Mouse (Mus musculus) CH12.LX (cell line): Measurements from ENCODE around the gene Gpd1l. TPM values are rescaled to one million over a fixed set of nuclear protein-coding genes. Genes with fewer than 3 reads are reported as not detected.

Experiments used
- DNase-seq: peaks from one replicate; pipeline ENCODE4 v3.0.0-alpha.2; 2013; ENCODE audit errors: extremely low read depth
- H3K27ac ChIP-seq: 2 replicates; pipeline ENCODE4 v1.5.1; 2012; ENCODE audit warnings: low read depth, mild to moderate bottlenecking, control low read depth, moderate library complexity; ENCODE audit not compliant: insufficient read depth
- H3K27me3 ChIP-seq: replicated peaks from 2 replicates; pipeline ENCODE3; 2012; ENCODE audit warnings: inconsistent platforms
- H3K36me3 ChIP-seq, 2 experiments: replicated peaks in 1 of 2; 2 replicates each; pipeline versions ENCODE3 to v1.6.1; 2012; ENCODE audit warnings: inconsistent platforms in 1 of 2, low read length in 1 of 2, mild to moderate bottlenecking in 1 of 2, mixed read lengths in 1 of 2, moderate library complexity in 1 of 2; ENCODE audit not compliant: control insufficient read depth in 1 of 2, insufficient read depth in 1 of 2
- H3K4me1 ChIP-seq, 2 experiments: 2 replicates each; pipeline ENCODE4 v1.6.1; 2012; ENCODE audit warnings: inconsistent platforms in 1 of 2, moderate library complexity in 1 of 2; ENCODE audit not compliant: insufficient read depth in 2 of 2, control insufficient read depth in 1 of 2
- H3K4me2 ChIP-seq: 2 replicates; pipeline ENCODE4 v1.6.1; 2012; ENCODE audit warnings: low read depth, mild to moderate bottlenecking, control low read depth; ENCODE audit not compliant: poor library complexity, insufficient read depth, severe bottlenecking
- H3K4me3 ChIP-seq, 3 experiments: fragments of 150-350 bp in 1 of 3; sonication (generic) in 1 of 3; replicated peaks in 1 of 3; 2 replicates each; pipeline versions ENCODE3 to v1.5.1; 2011 to 2012; ENCODE audit warnings: low read depth in 2 of 3, low read length in 2 of 3, mild to moderate bottlenecking in 2 of 3, moderate library complexity in 2 of 3, control low read depth in 1 of 3, improper control_type of control experiment in 1 of 3, inconsistent platforms in 1 of 3, mixed read lengths in 1 of 3; ENCODE audit not compliant: poor library complexity in 1 of 3
- H3K79me2 ChIP-seq: replicated peaks from 2 replicates; pipeline ENCODE4 v1.6.1; 2012; ENCODE audit warnings: mild to moderate bottlenecking, moderate library complexity; ENCODE audit not compliant: control insufficient read depth, poor library complexity, insufficient read depth, severe bottlenecking; ENCODE audit errors: extremely low read depth
- H3K9ac ChIP-seq: 2 replicates; pipeline ENCODE4 v1.6.1; 2012; ENCODE audit warnings: low read depth, mild to moderate bottlenecking, control low read depth, moderate library complexity; ENCODE audit not compliant: insufficient read depth
- H3K9me3 ChIP-seq: replicated peaks from 2 replicates; pipeline ENCODE3; 2012; ENCODE audit warnings: low read length, inconsistent platforms, mixed read lengths
- BHLHE40 ChIP-seq: IDR thresholded peaks from 2 replicates; pipeline ENCODE4 v1.6.1; 2011; ENCODE audit warnings: mild to moderate bottlenecking, low read depth, low read length, improper control_type of control experiment
- CHD1 ChIP-seq: IDR thresholded peaks from 2 replicates; pipeline ENCODE4 v1.6.1; 2012; ENCODE audit warnings: low read depth, low read length, improper control_type of control experiment, inconsistent platforms
- CHD2 ChIP-seq: IDR thresholded peaks from 2 replicates; pipeline ENCODE4 v1.6.1; 2011; ENCODE audit warnings: low read length, improper control_type of control experiment
- E2F4 ChIP-seq: IDR thresholded peaks from 2 replicates; pipeline ENCODE4 v1.6.1; 2011; ENCODE audit warnings: low read depth, low read length, improper control_type of control experiment; ENCODE audit not compliant: insufficient replicate concordance
- ELF1 ChIP-seq: IDR thresholded peaks from 2 replicates; pipeline ENCODE4 v1.6.1; 2014; ENCODE audit warnings: low read depth, mild to moderate bottlenecking, inconsistent platforms, low read length, improper control_type of control experiment
- EP300 ChIP-seq: IDR thresholded peaks from 2 replicates; pipeline ENCODE4 v1.6.1; 2011; ENCODE audit warnings: low read length, improper control_type of control experiment
- ETS1 ChIP-seq: conservative IDR thresholded peaks from 2 replicates; pipeline ENCODE4 v1.6.1; 2012; ENCODE audit warnings: low read depth, mild to moderate bottlenecking, inconsistent platforms, low read length, improper control_type of control experiment, moderate library complexity
- GABPA ChIP-seq: IDR thresholded peaks from 2 replicates; pipeline ENCODE4 v1.6.1; 2012; ENCODE audit warnings: low read depth, low read length, improper control_type of control experiment, inconsistent platforms; ENCODE audit not compliant: insufficient replicate concordance
- IRF4 ChIP-seq: IDR thresholded peaks from 2 replicates; pipeline ENCODE4 v1.6.1; 2014; ENCODE audit warnings: low read depth, mild to moderate bottlenecking, inconsistent platforms, low read length, improper control_type of control experiment
- JUN ChIP-seq: IDR thresholded peaks from 2 replicates; pipeline ENCODE4 v1.6.1; 2011; ENCODE audit warnings: low read depth, mild to moderate bottlenecking, low read length, improper control_type of control experiment, moderate library complexity; ENCODE audit not compliant: insufficient read depth
- JUND ChIP-seq: conservative IDR thresholded peaks from 2 replicates; pipeline ENCODE4 v1.6.1; 2011; ENCODE audit warnings: low read depth, low read length, improper control_type of control experiment
- KAT2A ChIP-seq: IDR thresholded peaks from 2 replicates; pipeline ENCODE4 v1.6.1; 2012; ENCODE audit warnings: low read length, improper control_type of control experiment, inconsistent platforms; ENCODE audit not compliant: insufficient replicate concordance
- MAFK ChIP-seq: IDR thresholded peaks from 2 replicates; pipeline ENCODE4 v1.6.1; 2011; ENCODE audit warnings: low read length, improper control_type of control experiment; ENCODE audit not compliant: insufficient replicate concordance
- MAX ChIP-seq: IDR thresholded peaks from 2 replicates; pipeline ENCODE4 v1.6.1; 2011; ENCODE audit warnings: low read length, improper control_type of control experiment
- MXI1 ChIP-seq: IDR thresholded peaks from 2 replicates; pipeline ENCODE4 v1.6.1; 2011; ENCODE audit warnings: mild to moderate bottlenecking, low read depth, low read length, improper control_type of control experiment
- NRF1 ChIP-seq: IDR thresholded peaks from 2 replicates; pipeline ENCODE4 v1.6.1; 2014; ENCODE audit warnings: low read depth, mild to moderate bottlenecking, inconsistent platforms, low read length, improper control_type of control experiment, moderate library complexity
- PAX5 ChIP-seq: IDR thresholded peaks from 2 replicates; pipeline ENCODE4 v1.6.1; 2012; ENCODE audit warnings: low read length, inconsistent platforms, mixed read lengths
- POLR2A ChIP-seq: IDR thresholded peaks from 2 replicates; pipeline ENCODE4 v1.6.1; 2011; ENCODE audit warnings: low read depth, mild to moderate bottlenecking, improper control_type of control experiment, low read length
- POLR2AphosphoS2 ChIP-seq: IDR thresholded peaks from 2 replicates; pipeline ENCODE4 v1.6.1; 2011; ENCODE audit warnings: low read depth, low read length, improper control_type of control experiment
- RCOR1 ChIP-seq: conservative IDR thresholded peaks from 2 replicates; pipeline ENCODE4 v1.6.1; 2012; ENCODE audit warnings: low read depth, mild to moderate bottlenecking, inconsistent platforms, low read length, improper control_type of control experiment
- TBP ChIP-seq: conservative IDR thresholded peaks from 2 replicates; pipeline ENCODE4 v1.6.1; 2011; ENCODE audit warnings: low read depth, low read length, improper control_type of control experiment
- TCF12 ChIP-seq: IDR thresholded peaks from 2 replicates; pipeline ENCODE4 v1.6.1; 2014; ENCODE audit warnings: low read depth, mild to moderate bottlenecking, inconsistent platforms, low read length, improper control_type of control experiment
- UBTF ChIP-seq: IDR thresholded peaks from 2 replicates; pipeline ENCODE4 v1.6.1; 2012; ENCODE audit warnings: low read depth, mild to moderate bottlenecking, inconsistent platforms, low read length, improper control_type of control experiment, moderate library complexity
- USF1 ChIP-seq: IDR thresholded peaks from 2 replicates; pipeline ENCODE4 v1.6.1; 2014; ENCODE audit warnings: low read depth, mild to moderate bottlenecking, inconsistent platforms, low read length, improper control_type of control experiment
- ZC3H11A ChIP-seq: IDR thresholded peaks from 2 replicates; pipeline ENCODE4 v1.6.1; 2012; ENCODE audit warnings: low read depth, mild to moderate bottlenecking, inconsistent platforms, low read length, improper control_type of control experiment
- ZKSCAN1 ChIP-seq: IDR thresholded peaks from 2 replicates; pipeline ENCODE4 v1.6.1; 2012; ENCODE audit warnings: low read depth, inconsistent platforms, low read length, improper control_type of control experiment, borderline replicate concordance
- ZMIZ1 ChIP-seq: IDR thresholded peaks from 2 replicates; pipeline ENCODE4 v1.6.1; 2012; ENCODE audit warnings: low read depth, mild to moderate bottlenecking, inconsistent platforms, low read length, improper control_type of control experiment
- ZNF384 ChIP-seq: IDR thresholded peaks from 2 replicates; pipeline ENCODE4 v1.6.1; 2012; ENCODE audit warnings: low read depth, low read length, improper control_type of control experiment, inconsistent platforms
- dilution Hi-C: fragments of 300-500 bp; cut with MboI; formaldehyde crosslinking; loops from 2 replicates; pipeline ENCODE4 v1.14.3; 2020; ENCODE audit warnings: low sequenced_read_pairs; ENCODE audit not compliant: extremely low pct_unique_long_range_greater_than_20kb, extremely low pct_ligation_motif_present
- in situ Hi-C: fragments of 300-500 bp; cut with MboI; formaldehyde crosslinking; loops from 3 replicates; pipeline ENCODE4 v1.14.3; 2019; ENCODE audit warnings: low sequenced_read_pairs, low pct_ligation_motif_present, low pct_unique_long_range_greater_than_20kb, mixed read lengths
- polyA plus RNA-seq: library from polyadenylated mRNA; unstranded; fragments of >175 nt; gene quantifications from 2 replicates; pipeline ENCODE4 v1.2.1, GENCODE M21; 2012; ENCODE audit warnings: low read depth; ENCODE audit not compliant: insufficient read length
- total RNA-seq, 2 experiments: library from RNA; depleted of rRNA; stranded (reverse); fragments of 300-350 nt in 1 of 2; fragments of >200 nt in 1 of 2; gene quantifications; 2 replicates each; pipeline ENCODE4 v1.2.3; 2012 to 2014

Gpd1l gene
- total and polyA plus RNA-seq, 3 experiments, result 4.6 to 7.4 (median 5.8) TPM

- Histone ChIP-seq H3K4me2 (no peak overlapping the region), H3K9me3 (peaks cover 4% of the 10 kb centered on the region), H3K36me3 (no peaks in the 10 kb centered on the region), H3K4me1 (no peaks in the 10 kb centered on the region), H3K4me3 (no peak overlapping the region), H3K27ac (no peak overlapping the region), H3K79me2 (no peaks in the 10 kb centered on the region), H3K27me3 (no peaks in the 10 kb centered on the region), H3K9ac (no peak overlapping the region)
- in situ Hi-C loops (loop anchor here (10.0 kb wide), 1 partner anchor 71 kb away; no protein-coding TSS in a partner anchor), dilution Hi-C loops (no loop called here)
- no peak for DNase-seq
- TF ChIP-seq MAFK, result no peak
- TF ChIP-seq ZNF384, result no peak
- no peak for TF ChIP-seq POLR2A
- no peak for TF ChIP-seq TCF12
- TF ChIP-seq CHD2, result no peak
- TF ChIP-seq ZKSCAN1, result no peak
- TF ChIP-seq BHLHE40, result no peak
- no peak for TF ChIP-seq TBP
- no peak for TF ChIP-seq EP300
- no peak for TF ChIP-seq ZMIZ1
- no peak for TF ChIP-seq RCOR1
- no peak for TF ChIP-seq E2F4
- TF ChIP-seq IRF4, result no peak
- TF ChIP-seq USF1, result no peak
- TF ChIP-seq CHD1, result no peak
- no peak for TF ChIP-seq UBTF
- TF ChIP-seq ELF1, result no peak
- no peak for TF ChIP-seq KAT2A
Measured at GRCm38 (mm10) chr9:114885991-114886662, 47.7 kb downstream of the Gpd1l start.

GRCm38 (mm10) chr9:114885564-114885963, 48.2 kb downstream of the Gpd1l start:
- no peak for DNase-seq
- Histone ChIP-seq H3K9me3 (peaks cover 4% of the 10 kb centered on the region), H3K27me3 (no peaks in the 10 kb centered on the region), H3K9ac (no peak overlapping the region)
- dilution Hi-C loops, result no loop called here
- TF ChIP-seq MAX (no peak), CHD1 (no peak), POLR2AphosphoS2 (no peak), MXI1 (no peak), ETS1 (no peak), CHD2 (no peak), NRF1 (no peak), ZNF384 (no peak), KAT2A (no peak), JUN (no peak), PAX5 (no peak), JUND (no peak), POLR2A (no peak), GABPA (no peak), ZMIZ1 (no peak), ZC3H11A (no peak)
- TF ChIP-seq, all 38 proteins: peak for 0
- H3K4me3 ChIP-seq, result no peak overlapping the region
- H3K79me2 ChIP-seq, result no peaks in the 10 kb centered on the region
- no peaks in the 10 kb centered on the region for H3K36me3 ChIP-seq
- no peak overlapping the region for H3K27ac ChIP-seq
- H3K4me2 ChIP-seq, result no peak overlapping the region
- H3K4me1 ChIP-seq, result no peaks in the 10 kb centered on the region
- in situ Hi-C loops, result loop anchor here (10.0 kb wide), 1 partner anchor 71 kb away; no protein-coding TSS in a partner anchor
